Mouse (Mus musculus) skeletal muscle tissue, adult 2 months (tissue): ENCODE measurements at regions not wholly inside any gene's neighbourhood (a gene's known extent, or its start where the extent isn't known, plus 50 kb on each side); places are given as distances from the start of the nearest gene placed in this dataset.

Experiments used
- DNase-seq: peaks from one replicate; pipeline ENCODE4 v3.0.0-alpha.2; 2012; ENCODE audit warnings: low read depth, low spot score

DNA sequence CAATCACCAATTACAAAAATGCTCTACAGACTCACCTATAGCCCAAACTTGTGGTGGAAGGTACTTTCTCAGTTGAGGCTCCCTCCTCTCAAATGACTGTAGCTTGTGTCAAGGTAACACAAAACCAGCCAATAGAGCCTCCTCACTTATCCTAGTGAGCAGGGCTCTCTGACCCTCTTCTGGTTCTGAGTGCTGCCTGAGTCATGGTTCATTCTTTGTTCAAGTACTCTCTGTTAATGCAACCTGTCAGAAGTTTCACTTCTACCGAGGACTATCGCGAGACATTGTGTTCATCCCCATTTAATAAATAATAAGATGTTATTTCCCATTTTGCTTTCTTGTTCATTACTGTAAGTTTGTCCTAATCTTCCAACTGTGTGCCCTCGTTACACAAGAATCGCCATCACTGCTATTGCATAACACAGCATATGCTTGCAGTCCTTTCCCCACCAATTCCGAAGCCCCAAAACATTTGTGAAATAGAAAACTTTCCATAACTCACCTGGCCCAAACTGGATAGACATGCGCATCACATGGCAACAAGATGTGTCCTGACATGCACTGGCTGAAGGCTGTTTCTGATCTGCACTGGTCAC lies 59.6 kb upstream of the Nabp1 start:
- no peak for DNase-seq

DNA sequence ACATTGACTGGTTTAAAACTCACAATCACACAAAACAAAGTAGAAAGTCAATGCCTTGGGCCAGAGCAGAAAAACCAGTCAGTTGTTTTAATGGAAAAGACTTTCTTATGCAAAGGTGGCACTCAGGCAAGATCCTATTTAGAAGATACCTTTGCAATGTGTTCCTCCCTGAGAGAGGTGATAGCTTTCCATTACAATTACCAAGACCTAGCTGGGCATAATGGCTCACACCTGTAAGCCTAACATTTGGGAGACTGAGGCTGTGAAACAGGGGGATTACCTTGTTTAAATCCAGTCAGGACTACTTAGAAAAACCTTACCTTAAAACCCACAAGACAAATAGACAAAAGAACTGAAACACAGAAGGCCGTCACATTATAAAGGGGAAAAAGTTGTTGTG lies 57.9 kb upstream of the Nabp1 start:
- no peak for DNase-seq

DNA sequence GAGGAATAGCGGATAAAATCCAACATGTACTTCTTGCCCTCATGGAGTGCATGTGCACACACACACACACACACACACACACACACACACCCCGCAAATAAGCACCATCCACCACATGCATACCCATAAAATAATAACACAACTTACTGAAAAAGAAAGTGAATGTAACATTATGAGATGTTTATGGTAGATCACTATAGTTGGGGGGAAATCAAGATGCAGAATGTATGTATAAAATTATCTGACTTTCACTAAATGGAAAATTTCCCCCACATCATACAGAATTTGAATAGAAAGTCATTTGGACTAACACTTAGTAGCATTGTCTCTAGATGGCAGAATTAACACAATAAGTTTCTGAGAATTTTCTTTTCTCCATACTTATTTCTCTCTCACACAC lies 57.2 kb upstream of the Nabp1 start:
- no peak for DNase-seq

DNA sequence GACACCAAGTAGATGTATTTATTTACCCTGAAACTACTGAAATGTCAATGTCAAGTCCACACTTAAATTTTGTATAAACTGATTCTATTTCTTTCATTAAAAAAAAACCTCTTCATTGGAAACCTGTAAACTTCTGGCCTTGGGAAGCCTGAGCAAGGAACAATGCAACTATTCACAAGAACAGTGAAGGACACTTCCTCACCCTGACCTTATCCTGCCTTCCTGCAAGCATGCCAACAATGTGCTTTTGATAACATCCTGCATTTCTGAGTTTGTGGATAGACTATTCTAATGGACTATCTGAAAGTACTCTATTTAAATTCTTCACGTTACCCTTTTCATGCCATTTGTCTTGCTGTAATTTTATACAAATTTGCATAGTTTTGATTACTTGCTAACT lies 53.1 kb upstream of the Nabp1 start:
- no peak for DNase-seq

DNA sequence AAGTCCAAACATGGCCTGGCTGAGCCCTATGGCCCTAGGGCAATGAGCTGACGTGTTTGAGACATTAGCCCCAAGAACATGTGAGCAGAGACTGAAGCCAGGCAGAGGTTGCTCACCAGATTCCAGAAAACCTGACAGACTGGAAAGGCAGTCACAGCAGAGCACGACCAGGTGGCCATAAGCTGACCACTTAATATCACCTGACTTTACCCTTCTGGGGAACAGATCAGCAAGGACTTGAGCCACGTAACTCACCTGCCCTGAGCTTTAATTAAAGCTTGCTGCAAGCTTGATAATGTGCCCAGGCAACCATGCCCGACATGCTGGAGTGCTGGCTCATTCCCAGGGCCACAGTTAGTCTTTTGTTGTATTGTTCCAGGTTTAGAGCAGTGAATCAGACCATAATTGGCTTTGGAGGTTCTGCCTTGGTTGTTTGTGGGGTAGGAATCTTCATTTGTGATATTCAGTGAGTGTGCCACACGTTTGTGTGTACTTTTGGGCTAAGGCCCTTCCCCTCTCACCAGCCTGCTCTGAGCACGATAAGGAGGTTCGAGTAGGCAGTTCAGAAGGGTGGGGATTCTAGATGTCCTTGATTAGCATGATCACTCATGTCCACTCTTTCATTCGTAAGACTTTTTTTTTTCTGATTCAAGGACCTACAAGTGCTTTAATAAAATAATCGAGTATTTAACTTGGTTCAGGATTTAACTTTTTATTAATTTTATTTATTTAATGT lies 52.1 kb upstream of the Nabp1 start:
- no peak for DNase-seq

DNA sequence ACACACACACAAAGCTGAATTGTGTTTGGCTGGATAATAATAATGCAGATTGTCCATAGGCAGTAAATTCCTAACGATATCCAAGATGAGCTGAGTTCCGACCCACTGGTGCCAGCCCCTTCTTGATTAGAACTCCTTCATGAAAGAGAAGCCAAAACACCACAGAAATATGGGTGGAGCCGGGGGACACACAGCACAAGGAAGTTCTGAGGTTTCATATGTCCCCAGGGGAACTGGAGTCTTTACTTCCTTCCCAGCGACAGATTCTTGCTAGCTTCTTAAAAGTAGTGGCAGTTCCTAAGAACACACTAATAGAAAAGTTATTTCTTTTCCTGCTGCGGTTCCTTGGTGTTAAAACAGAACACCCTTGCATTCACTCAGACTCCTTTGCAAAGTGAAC lies 51.4 kb upstream of the Nabp1 start:
- peak; percentile 25 for DNase-seq

DNA sequence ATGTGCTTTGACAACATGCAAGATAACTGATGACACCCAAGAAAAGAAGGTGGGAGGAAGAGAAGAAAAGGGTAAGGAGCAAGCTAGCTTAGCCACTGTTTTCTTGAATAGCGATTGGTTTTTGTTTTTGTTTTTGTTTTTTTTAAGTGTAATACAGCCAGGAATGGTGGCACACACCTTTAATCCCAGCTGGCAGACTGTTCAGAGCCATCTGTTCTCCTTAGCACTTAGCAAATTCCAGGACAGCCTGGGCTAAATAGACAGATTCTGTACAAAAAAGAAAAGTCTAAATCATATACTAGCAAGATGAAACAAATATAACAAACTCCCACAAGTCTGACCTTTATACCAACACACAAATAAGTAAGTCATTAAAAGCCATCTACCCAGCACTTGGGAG lies 50.4 kb upstream of the Nabp1 start:
- no peak for DNase-seq
